Mouse (Mus musculus): ENCODE results near the gene Gm17689. TPM values are rescaled to one million over a fixed set of nuclear protein-coding genes. Genes with fewer than 3 reads are reported as not detected.

Gene Gm17689
- polyA plus RNA-seq (2016; fragmentation: Nextera tagmentation; extraction: Ambion mirVana) = not detected in 2 replicates

DNA sequence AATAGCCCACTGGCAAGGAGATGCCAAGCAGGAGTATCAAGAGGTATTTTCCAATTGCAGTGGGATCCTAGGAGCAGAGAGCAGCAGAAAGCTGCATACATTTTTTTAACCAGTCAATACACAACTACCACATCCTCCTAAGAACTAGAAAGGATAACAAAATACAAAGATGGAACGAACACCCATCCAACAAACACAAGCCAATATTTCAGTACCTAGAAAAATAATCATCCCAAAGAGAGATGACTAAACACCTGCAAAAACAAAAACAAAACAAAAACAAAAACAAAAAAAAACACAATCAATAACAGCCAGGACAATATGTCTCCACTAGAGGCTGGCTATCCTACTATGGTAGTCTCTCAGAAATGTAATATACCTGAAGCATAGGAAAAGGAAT lies at the start of gene Gm17689:
Gene Gm17689 (minus strand): TSS at position 101 of the 400 bp plus-strand sequence.
- DNase-seq (ENCODE audit: low spot score) = no peak
- Histone ChIP-seq H3K9me3 (replicated peaks) (peaks cover 2% of the 10 kb centered on the region; the same call in 1 of the 2 replicates), H3K4me3 (no peak within 1 kb of the TSS), H3K36me3 (no peaks in the 10 kb centered on the region), H3K27ac (no peak within 1 kb of the TSS), H3K27me3 (ENCODE audit: low read depth, poor library complexity, severe bottlenecking) (no peaks in the 10 kb centered on the region), H3K4me1 (no peaks in the 10 kb centered on the region)
- WGBS = 73% methylated on average over 1 of the region's 1 CpGs

DNA sequence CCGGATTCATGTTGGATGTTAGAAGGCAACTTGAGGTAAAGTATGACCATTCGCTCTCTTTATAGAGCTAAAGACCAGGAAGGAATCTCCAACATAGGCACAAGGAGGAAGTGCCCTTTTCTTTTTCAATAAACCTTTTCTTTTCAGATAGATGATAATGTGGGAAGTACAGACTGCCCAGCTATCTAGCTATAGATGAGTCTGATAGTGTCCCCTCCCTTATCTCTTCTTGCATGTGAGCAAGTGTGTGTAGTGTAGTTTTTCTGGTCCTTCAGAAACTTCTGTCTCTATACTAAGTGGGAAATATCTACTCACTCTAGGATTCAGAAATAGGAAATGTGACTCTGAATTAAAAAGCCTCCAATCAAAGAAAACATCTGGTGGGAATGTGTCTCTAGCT lies 40.6 kb downstream of the Gm17689 start, which contains the start of gene Gm5615:
Gene Gm5615 (minus strand): TSS at position 101 of the 400 bp plus-strand sequence.
- no peaks in the 10 kb centered on the region for H3K27me3 ChIP-seq (ENCODE audit: low read depth, poor library complexity, severe bottlenecking)
- no peaks in the 10 kb centered on the region for H3K9me3 ChIP-seq (replicated peaks)
- DNase-seq (ENCODE audit: low spot score) = no peak
- H3K27ac ChIP-seq = no peak within 1 kb of the TSS
- no peak within 1 kb of the TSS for H3K4me3 ChIP-seq
- no peaks in the 10 kb centered on the region for H3K36me3 ChIP-seq
- H3K4me1 ChIP-seq = no peaks in the 10 kb centered on the region
- WGBS = 91% methylated on average over 2 of the region's 2 CpGs

Other genes starting within 250 kb of the Gm17689 start
- not detected in 2 replicates for gene Gm7257, start 150.8 kb downstream of the Gm17689 start, polyA plus RNA-seq (2016; fragmentation: Nextera tagmentation; extraction: Ambion mirVana)
- gene Gm9513, start 107.0 kb downstream of the Gm17689 start, polyA plus RNA-seq (2016; fragmentation: Nextera tagmentation; extraction: Ambion mirVana) = not detected in 2 replicates
- gene Gm5615, start 40.7 kb downstream of the Gm17689 start, polyA plus RNA-seq (2016; fragmentation: Nextera tagmentation; extraction: Ambion mirVana) = not detected in 2 replicates
- not detected in 2 replicates for gene A630095E13Rik, start 60.7 kb upstream of the Gm17689 start, polyA plus RNA-seq (2016; fragmentation: Nextera tagmentation; extraction: Ambion mirVana)
- not detected in 2 replicates for gene Acrv1, start 110.6 kb upstream of the Gm17689 start, polyA plus RNA-seq (2016; fragmentation: Nextera tagmentation; extraction: Ambion mirVana)
- 55.4 and 64.2 TPM in 2 replicates for gene Chek1, start 144.4 kb upstream of the Gm17689 start, polyA plus RNA-seq (2016; fragmentation: Nextera tagmentation; extraction: Ambion mirVana)
- gene Stt3a, start 185.0 kb upstream of the Gm17689 start, polyA plus RNA-seq (2016; fragmentation: Nextera tagmentation; extraction: Ambion mirVana) = 169 and 198 TPM in 2 replicates
- 84.3 and 91.1 TPM in 2 replicates for gene Ei24, start 214.8 kb upstream of the Gm17689 start, polyA plus RNA-seq (2016; fragmentation: Nextera tagmentation; extraction: Ambion mirVana)
- gene Fez1, start 239.2 kb upstream of the Gm17689 start, polyA plus RNA-seq (2016; fragmentation: Nextera tagmentation; extraction: Ambion mirVana) = 10.0 and 10.1 TPM in 2 replicates

Data from limb, embryonic 10.5 days (tissue).